Mouse (Mus musculus) CD4-positive, CD25-positive, alpha-beta regulatory T cell, adult 2 months (primary cell): ENCODE results near the gene Mphosph10.

Experiments used
- DNase-seq: peaks from one replicate; pipeline ENCODE4 v3.0.0-alpha.2; 2012; ENCODE audit warnings: low read depth, low spot score

The Mphosph10 gene

GRCm38 (mm10) chr7:64351087-64351486, 41.0 kb downstream of the Mphosph10 start:
- DNase-seq, result no peak

GRCm38 (mm10) chr7:64349147-64349861, 42.8 kb downstream of the Mphosph10 start:
- DNase-seq, result no peak

GRCm38 (mm10) chr7:64347813-64348212, 44.3 kb downstream of the Mphosph10 start:
- DNase-seq, result no peak

- no peak for DNase-seq
Observed at GRCm38 (mm10) chr7:64332686-64333085, 59.4 kb downstream of the Mphosph10 start.

- no peak for DNase-seq
Observed at GRCm38 (mm10) chr7:64331309-64331708, 60.8 kb downstream of the Mphosph10 start.

GRCm38 (mm10) chr7:64327486-64327885, 64.6 kb downstream of the Mphosph10 start:
- DNase-seq, result no peak

GRCm38 (mm10) chr7:64326892-64327291, 65.2 kb downstream of the Mphosph10 start:
- peak; percentile 91 for DNase-seq
